In the genomic region with DNA sequence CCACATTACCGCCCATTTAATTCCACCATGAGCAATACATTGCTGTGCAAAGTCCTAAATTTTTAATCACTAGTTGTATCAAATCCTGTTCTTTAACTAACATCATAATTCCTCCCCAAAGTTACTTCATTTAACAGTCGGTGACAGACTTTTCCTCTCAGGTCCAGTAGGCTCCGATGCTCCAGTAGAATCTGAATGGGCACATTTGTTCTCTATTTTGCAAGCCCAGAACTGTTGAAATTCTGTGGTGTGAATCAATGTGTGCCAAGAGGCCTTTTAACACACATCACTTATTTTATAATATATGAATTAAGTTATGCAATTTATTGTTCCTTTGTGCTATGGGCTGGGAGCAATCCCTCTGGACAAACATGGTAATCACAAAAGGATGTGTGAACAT, we compare ENCODE assay signal across 23 mouse cellular contexts. TPM values are rescaled to one million over a fixed set of nuclear protein-coding genes. Genes with fewer than 3 reads are reported as not detected.
"Had no signal": no experiment of that assay in that cellular context is flagged by ENCODE, and none has a peak within 500 bp of the region (broad histone marks: within the 10 kb centered on the region; RNA-seq: fewer than 3 reads in every experiment).

No protein-coding gene starts in this region.

- H3K9ac ChIP-seq: limb, embryonic 12.5 days; limb, embryonic 15.5 days; liver, embryonic 14.5 days; liver, postnatal 0 days; lung, embryonic 15.5 days; midbrain, embryonic 13.5 days; neural tube, embryonic 13.5 days; stomach, embryonic 15.5 days had no signal

- H3K27ac ChIP-seq: limb, embryonic 12.5 days; limb, embryonic 15.5 days; liver, embryonic 14.5 days; lung, embryonic 15.5 days; midbrain, embryonic 10.5 days; midbrain, embryonic 13.5 days; neural tube, embryonic 13.5 days; stomach, embryonic 15.5 days had no signal

- ATAC-seq: intestine, embryonic 16.5 days; liver, postnatal 0 days; midbrain, embryonic 13.5 days; midbrain, embryonic 16.5 days had no signal

- H3K9me3 ChIP-seq: limb, embryonic 12.5 days; limb, embryonic 15.5 days; lung, embryonic 15.5 days; midbrain, embryonic 10.5 days; midbrain, embryonic 13.5 days; neural tube, embryonic 13.5 days; stomach, embryonic 15.5 days had no signal

- H3K36me3 ChIP-seq: limb, embryonic 12.5 days; limb, embryonic 15.5 days; lung, embryonic 15.5 days; midbrain, embryonic 10.5 days; midbrain, embryonic 13.5 days; neural tube, embryonic 13.5 days; stomach, embryonic 15.5 days had no signal

- H3K4me2 ChIP-seq: limb, embryonic 12.5 days; limb, embryonic 15.5 days; liver, embryonic 11.5 days; lung, embryonic 15.5 days; midbrain, embryonic 13.5 days; neural tube, embryonic 13.5 days; stomach, embryonic 15.5 days had no signal

- H3K4me1 ChIP-seq: limb, embryonic 12.5 days; lung, embryonic 15.5 days; midbrain, embryonic 13.5 days; neural tube, embryonic 13.5 days had no signal

- DNase-seq: kidney, adult 18-20 months; kidney, adult 9 months; kidney, postnatal 14 days; kidney, postnatal 4 days; left cerebral cortex, postnatal 4 days; liver, postnatal 0 days; retina, postnatal 1 day; right cerebral cortex, postnatal 25 days; spleen, adult 18-20 months; thymus, postnatal 25 days had no signal

- H3K27me3 ChIP-seq: limb, embryonic 12.5 days; limb, embryonic 15.5 days; lung, embryonic 15.5 days; midbrain, embryonic 13.5 days; neural tube, embryonic 13.5 days; stomach, embryonic 15.5 days had no signal

- H3K4me3 ChIP-seq: limb, embryonic 12.5 days; limb, embryonic 15.5 days; lung, embryonic 15.5 days; midbrain, embryonic 10.5 days; midbrain, embryonic 13.5 days; myocyte; neural tube, embryonic 13.5 days; stomach, embryonic 15.5 days had no signal

RNA-seq across cellular contexts. Expression of a gene that starts 2.3 kb away (rescaled TPM):
- total RNA-seq: monocyte, adult 5-6 weeks had no signal
- polyA plus RNA-seq: liver, embryonic 11.5 days; myocyte had no signal
